Mouse (Mus musculus): ENCODE measurements around the gene Ccnq.
"Not testable (repeated sequence)": the region's sequence is repeated elsewhere in the genome, so short reads cannot be mapped to it uniquely, and the experiment has no call there.

The Ccnq gene

DNA sequence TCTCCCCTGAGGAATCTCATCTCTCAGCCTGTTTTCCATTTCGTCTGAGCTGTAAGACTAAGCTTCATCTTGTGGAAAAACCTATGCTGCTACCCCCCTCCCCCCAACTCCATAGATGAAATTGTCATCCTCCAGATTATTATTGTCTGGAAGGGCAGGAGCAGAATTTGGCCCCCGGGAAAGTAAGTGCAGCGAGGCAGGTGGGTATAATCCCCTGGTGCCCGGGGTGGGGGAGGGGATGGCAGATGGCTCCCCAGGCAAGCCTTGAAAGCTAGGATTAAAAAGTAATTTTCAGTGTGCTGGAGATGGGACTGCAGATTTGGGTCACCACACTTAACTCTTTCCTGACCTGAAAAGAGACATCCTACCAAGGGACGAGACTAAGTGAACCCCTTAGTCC is 10.7 kb upstream of the Ccnq start:
- DNase-seq (ENCODE audit: low read depth, low spot score): no peak

DNA sequence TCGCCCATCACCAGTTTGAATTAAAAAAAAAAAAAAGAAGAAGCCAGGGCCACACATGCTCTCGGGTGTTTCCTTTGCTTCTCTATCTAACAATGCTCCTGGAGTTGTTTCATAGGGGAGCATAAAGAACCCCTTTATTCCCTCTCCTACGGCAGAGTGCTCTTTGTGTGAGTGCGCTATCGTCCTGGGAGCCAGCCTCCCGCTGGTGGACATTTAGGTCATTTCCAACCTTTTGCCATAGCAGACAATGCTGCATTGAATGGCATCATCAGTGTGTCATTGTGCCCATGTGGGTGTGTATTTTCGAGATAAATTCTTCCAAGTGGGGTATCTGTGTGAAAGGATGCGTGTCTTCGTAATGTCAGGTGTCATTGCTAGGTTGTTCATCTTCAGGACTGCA is 9.6 kb upstream of the Ccnq start:
- no peak for DNase-seq (ENCODE audit: low read depth, low spot score)

DNA sequence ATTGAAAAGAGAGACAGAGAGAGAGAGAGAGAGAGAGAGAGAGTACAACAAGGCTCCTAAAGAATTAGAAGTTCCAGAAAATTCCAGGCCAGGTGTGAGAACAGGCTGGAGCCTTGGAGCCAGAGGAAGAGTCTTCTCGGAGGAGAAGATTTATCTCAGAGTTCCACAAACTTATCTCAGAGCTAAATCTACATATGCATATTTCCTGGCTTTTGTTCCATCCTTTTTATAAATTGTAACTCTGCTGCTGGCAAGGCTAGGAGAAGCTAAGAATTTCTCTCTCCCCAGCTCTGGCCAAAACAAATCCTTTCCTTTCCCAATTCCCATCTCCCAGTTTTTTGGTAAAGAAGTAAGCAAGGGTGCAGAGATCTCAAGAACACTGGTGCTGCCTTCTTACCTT is 3.8 kb upstream of the Ccnq start:
- DNase-seq (ENCODE audit: low read depth, low spot score): no peak

DNA sequence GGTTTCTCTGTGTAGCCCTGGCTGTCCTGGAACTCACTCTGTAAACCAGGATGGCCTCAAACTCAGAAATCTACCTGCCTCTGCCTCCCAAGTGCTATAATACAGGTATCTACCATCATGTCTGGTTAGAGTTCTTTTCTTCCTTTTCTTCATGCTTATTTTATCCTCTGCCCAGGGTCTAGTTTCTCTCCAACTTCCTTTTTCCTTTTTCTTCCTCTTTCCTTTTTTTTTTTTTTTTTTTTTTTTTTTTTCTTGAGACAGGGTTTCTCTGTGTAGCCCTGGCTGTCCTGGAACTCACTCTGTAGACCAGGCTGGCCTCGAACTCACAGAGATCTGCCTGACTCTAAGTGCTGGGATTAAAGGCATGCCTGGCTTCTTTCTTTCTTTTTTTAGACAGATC is 2.6 kb upstream of the Ccnq start:
- DNase-seq (ENCODE audit: low read depth, low spot score): not testable (repeated sequence)

DNA sequence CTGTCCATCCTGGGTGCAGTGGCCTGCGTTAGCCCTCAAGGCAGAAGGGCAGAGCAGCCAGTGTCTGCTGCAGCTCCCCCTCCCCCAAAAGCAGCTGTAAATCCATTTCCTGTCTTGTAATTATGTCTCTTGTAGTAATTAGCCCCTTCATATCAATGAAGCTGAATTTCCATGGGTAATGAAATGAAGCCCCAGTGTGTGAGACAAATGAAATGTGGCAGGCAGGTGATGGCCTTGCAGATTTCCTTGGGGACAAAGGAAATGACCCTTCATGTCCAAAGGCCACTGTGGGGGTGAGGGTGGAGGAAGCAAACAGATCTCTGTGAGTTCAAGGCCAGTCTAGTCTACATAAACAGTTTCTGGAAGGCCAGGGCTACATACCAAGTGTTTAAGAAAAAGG is 1.7 kb upstream of the Ccnq start:
- no peak for DNase-seq (ENCODE audit: low read depth, low spot score)

DNA sequence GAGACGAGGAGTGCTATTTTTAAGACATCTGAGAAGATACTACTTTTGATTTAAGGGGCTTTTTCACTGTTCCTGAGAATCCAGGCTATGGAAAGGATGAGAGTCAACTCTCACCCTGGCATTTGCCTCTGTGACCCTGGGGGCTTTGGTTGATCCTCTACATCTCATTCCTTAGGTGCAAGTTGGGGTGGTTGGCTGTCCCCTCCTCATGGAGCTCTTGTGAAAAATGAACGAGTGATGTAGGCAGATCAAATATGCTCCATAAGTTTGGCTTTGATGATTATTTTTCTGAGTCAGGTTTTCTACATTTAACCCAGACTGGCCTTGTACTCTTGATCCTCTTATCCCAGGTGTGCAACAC is 294 bp upstream of the Ccnq start:
- no peak for DNase-seq (ENCODE audit: low read depth, low spot score)

DNA sequence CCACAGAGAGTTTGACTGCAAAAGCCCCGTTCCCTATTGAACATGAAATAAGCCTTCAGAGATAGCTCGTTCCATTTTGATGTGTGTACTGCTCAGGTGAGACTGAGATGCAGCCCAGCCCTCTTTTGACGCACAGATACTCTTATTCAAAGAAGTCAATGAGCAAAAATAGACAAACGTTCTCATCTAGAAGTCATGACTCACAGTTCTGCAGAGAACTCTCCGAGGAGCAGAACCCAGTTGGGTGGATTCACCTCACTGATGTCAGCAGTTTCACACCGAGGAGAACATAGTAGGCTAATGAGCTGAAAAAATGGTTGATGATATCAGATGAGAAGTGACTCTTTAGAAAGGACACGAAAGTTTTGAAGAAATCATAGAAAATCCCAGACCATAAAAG is 5.3 kb downstream of the Ccnq start:
- DNase-seq (ENCODE audit: low read depth, low spot score): no peak

DNA sequence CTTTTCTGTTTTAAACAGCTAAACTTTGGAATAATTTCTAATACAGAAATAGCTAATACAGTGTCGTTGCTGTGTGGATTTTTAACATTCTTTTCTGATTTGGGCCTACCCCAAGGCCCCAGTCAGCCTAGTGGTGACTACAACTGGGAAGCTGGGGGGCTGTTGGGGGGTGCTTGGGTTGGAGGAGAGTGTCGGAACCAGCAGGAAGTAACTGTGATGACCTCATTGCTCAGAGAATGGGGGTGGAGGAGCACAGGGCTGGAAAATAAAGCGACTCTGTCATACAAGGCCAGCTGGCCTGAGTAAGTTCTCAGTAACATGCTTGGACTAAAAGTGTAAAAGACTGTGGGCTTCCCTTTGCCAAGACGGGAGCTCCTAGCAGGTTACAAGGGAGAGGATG is 6.1 kb downstream of the Ccnq start:
- no peak for DNase-seq (ENCODE audit: low read depth, low spot score)

DNA sequence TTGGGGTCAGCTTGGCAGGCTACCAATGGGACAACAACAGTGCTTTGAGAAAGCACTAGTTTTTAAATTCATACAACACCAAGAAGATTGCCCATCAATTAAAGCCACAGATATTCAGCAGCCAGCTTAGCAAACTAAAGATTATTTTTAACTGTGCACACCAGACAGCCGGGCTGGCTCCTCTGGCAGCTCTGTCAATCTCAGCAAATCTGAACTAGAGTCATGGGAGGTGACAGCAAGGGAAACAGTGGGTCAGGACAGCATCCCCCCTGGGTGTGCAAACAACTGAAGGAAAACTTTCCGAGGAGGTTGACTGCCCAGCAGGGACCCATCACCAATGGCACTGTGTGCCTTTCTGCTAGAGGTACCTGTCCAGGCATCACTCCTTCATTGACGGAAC is 9.1 kb downstream of the Ccnq start:
- no peak for DNase-seq (ENCODE audit: low read depth, low spot score)

DNA sequence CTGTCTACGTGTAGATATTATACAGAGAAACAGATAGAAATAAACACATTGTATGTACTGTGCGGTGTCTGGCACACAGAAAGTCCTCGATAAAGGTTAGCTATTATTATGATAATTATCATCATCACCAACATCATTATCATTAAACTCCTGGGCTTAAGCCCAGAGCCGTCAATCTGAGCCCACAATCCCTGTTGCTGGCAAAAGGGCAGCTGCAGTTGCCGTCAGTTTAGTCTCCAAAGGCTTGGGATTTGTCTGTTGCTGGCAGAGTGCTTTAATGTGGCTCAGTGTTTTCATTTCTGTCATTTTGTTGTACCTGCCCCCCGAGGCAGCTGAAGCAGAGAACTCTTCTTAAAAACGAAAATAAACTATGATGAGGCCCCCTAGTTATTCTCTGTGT is 9.6 kb downstream of the Ccnq start:
- DNase-seq (ENCODE audit: low read depth, low spot score): no peak

DNA sequence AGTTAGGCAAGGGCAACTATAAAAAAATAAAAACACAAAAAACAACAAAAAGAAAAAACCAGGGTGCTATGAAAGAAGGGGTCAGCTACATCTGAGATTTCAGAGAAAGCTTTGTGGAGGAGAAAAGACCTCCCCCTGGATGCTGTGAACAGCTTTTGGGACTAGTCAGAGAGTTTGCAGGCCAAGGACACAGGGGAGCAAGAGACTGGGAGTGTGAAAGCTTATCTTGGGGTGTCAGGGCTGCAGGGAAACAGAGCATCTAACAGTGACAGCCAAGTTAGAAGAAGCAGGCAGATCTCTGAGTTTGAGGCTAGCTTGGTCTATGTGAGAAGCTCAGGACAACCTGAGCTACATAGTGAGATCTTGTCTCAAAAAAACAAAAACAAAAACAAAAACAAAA is 12.2 kb downstream of the Ccnq start:
- DNase-seq (ENCODE audit: low read depth, low spot score): no peak

DNA sequence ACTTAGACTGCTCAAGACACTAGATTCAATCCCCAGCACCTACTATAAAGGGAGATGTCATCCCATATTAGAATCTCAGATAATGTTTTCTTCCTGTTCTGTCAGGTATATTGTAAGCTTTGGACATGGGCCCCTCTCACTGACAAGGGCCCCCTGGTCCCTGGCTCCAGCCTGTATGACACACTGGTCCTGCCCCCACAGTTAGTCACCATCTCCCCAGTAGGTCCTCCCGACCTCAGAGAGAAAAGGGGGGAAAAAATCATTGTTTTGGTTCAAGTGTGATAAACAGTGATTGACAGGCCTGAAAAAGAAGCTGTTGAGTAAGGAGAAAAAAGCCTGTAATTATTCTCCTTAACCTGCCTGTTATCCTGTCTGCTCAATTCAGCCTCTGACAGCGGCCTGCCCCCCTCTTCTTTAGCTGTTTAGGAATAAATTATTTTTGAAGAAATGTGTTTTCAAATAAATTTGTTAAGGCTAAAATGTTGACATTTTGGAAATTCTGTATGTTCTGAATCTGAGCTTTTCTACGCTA is 14.6 kb downstream of the Ccnq start:
- no peak for DNase-seq (ENCODE audit: low read depth, low spot score)

DNA sequence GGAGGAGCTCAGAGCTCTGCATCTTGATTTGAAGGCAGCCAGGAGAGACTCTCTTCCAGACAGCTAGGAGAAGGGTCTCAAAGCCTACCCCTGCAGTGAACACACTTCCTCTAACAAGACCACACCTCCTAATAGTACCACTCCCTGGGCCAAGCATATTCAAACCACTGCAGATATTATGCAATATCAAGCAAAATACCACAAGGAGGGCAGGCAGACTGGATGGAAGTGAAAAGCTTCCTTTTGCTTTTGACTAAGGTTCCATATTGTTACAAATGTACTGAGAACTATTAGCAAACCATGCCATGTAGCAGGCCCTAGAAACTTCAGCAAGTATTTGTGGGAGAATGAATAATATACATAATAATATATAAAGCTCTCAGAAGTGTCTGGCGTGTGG is 16.4 kb downstream of the Ccnq start:
- no peak for DNase-seq (ENCODE audit: low read depth, low spot score)

DNA sequence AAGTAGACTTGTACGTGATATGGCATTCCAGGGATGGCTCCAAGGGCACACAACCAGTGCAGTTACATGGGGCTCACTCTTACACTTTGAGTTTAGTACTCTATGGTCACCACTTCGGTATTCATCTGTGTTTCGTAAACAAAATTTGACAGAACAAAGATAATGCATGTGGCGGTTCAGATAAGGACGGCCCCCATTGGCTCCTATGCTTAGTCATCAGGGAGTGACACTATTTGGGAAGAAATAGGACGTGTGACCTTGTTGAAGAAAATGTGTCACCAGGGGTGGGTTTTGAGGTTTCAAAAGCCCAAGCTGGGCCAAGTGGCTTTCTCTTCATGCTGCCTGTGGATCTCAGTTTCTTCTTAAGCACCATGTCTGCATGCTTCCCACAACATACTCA is 18.9 kb downstream of the Ccnq start:
- DNase-seq (ENCODE audit: low read depth, low spot score): no peak

DNA sequence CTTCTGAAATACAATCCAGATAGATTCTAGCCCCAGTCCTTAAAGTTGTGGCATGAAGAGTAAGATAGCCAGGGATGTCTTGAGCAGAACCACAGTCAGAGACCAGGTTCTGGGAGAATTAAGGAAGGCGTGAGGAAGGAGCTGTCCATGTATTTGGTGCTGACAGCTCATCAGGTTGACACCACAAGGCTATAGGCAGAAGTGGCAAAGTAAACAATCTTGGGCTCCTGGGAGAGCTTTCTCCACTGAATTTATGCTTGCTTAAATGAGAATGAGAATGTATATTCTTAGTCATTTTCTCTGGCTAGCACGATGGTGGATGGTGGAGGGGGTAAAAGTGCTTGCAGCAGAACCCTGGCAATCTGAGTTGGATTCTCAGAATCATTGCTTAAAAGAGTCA is 20.6 kb downstream of the Ccnq start:
- DNase-seq (ENCODE audit: low read depth, low spot score): no peak

DNA sequence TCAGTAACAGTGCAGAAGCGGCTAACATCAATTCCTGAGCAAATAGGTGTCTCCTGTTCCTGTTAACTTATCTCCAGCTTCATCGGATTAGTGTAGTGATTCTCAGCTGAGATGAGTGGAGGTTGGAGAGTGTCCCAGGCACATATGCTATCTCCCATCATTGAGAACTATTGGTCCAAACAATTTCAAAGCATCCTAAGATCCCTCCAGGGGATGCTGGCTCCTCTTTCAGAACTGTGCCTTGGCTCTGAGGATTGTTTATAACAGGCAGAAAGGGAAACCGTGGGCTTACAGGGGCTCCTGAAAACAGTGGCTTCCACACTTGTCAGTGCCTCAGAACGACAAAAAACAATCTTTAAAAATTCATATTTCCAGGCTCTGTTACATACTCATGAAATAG is 23.5 kb downstream of the Ccnq start:
- no peak for DNase-seq (ENCODE audit: low read depth, low spot score)

DNA sequence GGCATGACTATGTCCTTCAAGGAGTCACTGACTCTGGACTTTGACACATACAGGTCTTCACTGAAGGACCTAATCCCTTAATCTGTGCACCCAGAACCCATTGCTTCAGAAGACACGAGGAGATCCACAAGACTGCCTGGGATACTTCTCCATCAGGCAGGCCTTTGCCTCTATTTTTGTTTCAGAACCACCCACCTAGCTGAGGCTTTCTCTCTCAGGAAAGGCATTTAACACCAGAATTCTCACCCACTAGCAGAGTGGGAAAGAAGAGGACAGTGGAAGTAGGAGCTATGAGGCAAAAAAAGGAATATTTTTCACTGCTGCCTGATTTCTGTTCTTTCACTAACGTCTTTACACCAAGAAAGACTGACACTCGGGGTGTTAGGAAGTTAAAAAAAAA is 25.2 kb downstream of the Ccnq start:
- DNase-seq (ENCODE audit: low read depth, low spot score): no peak

DNA sequence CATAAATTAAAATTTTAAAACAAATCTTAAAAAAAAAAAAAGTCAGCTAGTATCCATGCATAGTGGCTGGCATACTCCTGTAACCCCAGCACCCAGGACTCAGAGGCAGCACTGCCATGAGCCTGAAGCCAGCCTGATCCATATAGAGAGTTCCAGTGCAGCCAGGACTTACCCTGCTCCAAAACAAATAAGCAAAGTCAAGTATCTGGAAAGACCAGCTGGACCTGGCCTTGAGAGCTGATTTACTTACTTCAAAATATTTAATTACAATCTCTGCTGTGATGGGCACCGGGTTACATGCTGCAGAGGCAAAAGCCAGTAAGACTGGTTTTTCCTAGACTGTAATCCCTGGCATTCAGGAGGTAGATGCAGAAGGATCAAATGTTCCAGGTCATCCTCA is 26.7 kb downstream of the Ccnq start:
- DNase-seq (ENCODE audit: low read depth, low spot score): no peak

DNA sequence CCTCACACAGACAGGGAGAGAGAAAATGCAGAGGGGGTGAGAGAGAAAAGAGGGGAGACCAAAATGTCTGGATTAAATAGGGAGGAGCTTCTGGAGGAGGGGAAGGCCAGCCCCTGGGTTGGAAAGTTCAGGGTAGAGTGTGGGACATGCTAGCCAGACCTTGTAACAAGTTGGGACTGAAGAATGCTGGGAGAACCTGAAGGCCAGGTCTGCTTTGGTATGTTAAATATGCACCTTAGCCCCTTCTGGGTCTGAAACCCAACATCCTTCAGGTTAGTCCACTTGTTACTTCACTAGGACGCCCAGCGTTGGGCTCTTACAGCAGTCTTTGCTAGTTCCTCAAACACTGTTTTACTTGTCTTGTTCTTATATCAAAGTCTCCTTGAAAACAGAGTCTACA is 30.1 kb downstream of the Ccnq start:
- DNase-seq (ENCODE audit: low read depth, low spot score): no peak

DNA sequence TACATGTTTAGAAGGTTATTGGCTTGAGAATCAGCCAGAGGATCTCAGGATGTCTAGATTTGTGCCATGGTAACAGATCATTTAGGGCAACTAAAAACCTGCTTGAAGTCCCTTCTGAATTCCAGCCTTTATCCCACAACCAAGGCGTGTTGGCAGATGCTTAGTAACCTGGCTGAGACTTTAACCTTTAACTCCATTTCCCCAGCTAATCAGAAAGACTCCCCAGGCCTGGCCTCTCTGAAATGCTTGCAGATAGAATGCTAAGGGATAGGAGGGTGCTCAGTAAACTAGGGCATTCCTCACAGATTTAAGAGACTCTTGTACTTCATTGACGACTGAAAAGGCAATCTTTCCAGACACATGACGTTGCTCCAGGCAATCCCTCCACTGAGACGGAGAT is 33.9 kb downstream of the Ccnq start:
- no peak for DNase-seq (ENCODE audit: low read depth, low spot score)

DNA sequence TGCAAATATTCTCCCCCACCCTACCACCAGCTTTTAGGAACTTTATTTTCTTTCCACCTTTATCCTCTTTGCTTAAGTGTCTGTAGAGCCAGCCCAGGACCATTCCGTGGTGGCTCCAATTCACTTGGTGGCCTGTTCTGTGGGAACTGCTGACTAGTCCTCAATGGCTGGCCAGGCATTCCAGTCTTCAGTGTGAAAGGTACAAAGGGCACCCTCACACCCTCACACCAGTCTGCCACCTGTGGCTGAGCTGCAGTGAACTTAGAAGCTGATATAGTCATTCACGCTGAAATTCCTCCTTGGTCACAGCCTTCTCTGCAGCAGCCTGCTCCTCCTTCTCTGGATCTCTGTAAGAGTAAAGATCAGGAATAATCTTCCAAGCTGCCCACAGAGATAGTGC is 42.9 kb downstream of the Ccnq start:
- no peak for DNase-seq (ENCODE audit: low read depth, low spot score)

DNA sequence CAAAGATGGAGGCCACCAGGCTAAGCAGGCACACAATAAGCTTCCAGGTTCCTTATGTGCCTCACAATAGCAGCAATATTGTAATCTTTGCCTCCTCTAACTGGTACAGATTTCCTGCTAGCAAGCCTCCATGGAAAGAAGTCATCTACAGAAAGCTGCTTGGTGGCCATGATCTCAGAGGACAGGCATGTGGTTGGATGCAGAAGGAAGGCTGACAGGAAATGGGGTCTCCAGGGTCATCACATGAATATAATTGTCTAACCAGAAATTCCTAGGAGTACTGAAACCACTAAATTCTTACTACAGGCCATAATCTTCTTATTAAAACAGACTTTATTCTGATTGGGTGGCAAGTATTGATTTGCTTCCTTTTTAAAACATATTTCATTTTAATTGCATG is 45.5 kb downstream of the Ccnq start:
- DNase-seq (ENCODE audit: low read depth, low spot score): no peak

DNA sequence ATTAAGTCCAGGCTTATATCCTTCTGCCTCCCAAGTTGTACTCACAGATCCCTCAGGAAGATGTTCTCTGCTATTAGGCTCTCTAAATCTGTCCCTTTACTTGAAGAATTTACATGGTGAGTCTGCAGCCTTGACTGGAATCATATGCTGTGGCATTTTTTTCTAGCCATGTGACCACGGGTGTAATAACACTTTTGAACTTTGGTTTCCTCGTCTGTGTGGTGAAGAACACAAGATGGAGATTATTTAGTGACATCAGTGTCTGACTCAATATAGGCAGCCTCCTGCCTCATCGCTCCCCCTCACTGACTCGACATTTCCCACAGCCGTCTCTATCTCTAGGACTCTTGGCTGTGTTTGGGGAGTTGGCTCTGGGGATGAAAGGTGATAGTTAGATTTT is 48.4 kb downstream of the Ccnq start:
- DNase-seq (ENCODE audit: low read depth, low spot score): no peak

DNA sequence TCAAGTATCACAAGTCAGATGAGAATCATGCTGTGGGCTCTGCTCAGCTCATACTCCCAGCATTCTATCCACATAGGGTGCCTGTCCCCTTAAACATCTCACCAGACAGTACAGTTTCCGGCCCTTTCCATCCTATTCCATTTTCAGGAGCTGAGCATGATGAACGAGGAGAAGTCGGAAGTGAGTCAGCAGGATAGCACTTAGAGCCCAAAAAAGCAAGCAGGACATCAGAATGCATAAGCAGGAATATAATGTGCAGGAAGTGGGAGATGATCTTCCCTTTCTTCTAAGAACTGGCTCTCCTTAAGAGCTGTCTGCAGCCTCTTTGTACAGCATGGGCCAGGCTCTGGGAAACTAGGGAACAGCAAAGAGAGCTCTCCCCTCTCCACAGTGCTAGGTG is 49.2 kb downstream of the Ccnq start:
- no peak for DNase-seq (ENCODE audit: low read depth, low spot score)

Data from WW6 (cell line).